Mouse (Mus musculus) CH12.LX (cell line): ENCODE measurements around the gene Baiap2l2. TPM values are rescaled to one million over a fixed set of nuclear protein-coding genes. Genes with fewer than 3 reads are reported as not detected.
A peak's percentile ranks its signal among the peaks of the same experiment; 100 is the strongest.

Experiments
- DNase-seq: peaks from one replicate; pipeline ENCODE4 v3.0.0-alpha.2; 2013; ENCODE audit errors: extremely low read depth
- H3K27ac ChIP-seq: 2 replicates; pipeline ENCODE4 v1.5.1; 2012; ENCODE audit warnings: low read depth, mild to moderate bottlenecking, control low read depth, moderate library complexity; ENCODE audit not compliant: insufficient read depth
- H3K27me3 ChIP-seq: replicated peaks from 2 replicates; pipeline ENCODE3; 2012; ENCODE audit warnings: inconsistent platforms
- H3K36me3 ChIP-seq, 2 experiments: replicated peaks in 1 of 2; 2 replicates each; pipeline versions ENCODE3 to v1.6.1; 2012; ENCODE audit warnings: inconsistent platforms in 1 of 2, low read length in 1 of 2, mild to moderate bottlenecking in 1 of 2, mixed read lengths in 1 of 2, moderate library complexity in 1 of 2; ENCODE audit not compliant: control insufficient read depth in 1 of 2, insufficient read depth in 1 of 2
- H3K4me1 ChIP-seq, 2 experiments: 2 replicates each; pipeline ENCODE4 v1.6.1; 2012; ENCODE audit warnings: inconsistent platforms in 1 of 2, moderate library complexity in 1 of 2; ENCODE audit not compliant: insufficient read depth in 2 of 2, control insufficient read depth in 1 of 2
- H3K4me2 ChIP-seq: 2 replicates; pipeline ENCODE4 v1.6.1; 2012; ENCODE audit warnings: low read depth, mild to moderate bottlenecking, control low read depth; ENCODE audit not compliant: poor library complexity, insufficient read depth, severe bottlenecking
- H3K4me3 ChIP-seq, 3 experiments: fragments of 150-350 bp in 1 of 3; sonication (generic) in 1 of 3; replicated peaks in 1 of 3; 2 replicates each; pipeline versions ENCODE3 to v1.5.1; 2011 to 2012; ENCODE audit warnings: low read depth in 2 of 3, low read length in 2 of 3, mild to moderate bottlenecking in 2 of 3, moderate library complexity in 2 of 3, control low read depth in 1 of 3, improper control_type of control experiment in 1 of 3, inconsistent platforms in 1 of 3, mixed read lengths in 1 of 3; ENCODE audit not compliant: poor library complexity in 1 of 3
- H3K79me2 ChIP-seq: replicated peaks from 2 replicates; pipeline ENCODE4 v1.6.1; 2012; ENCODE audit warnings: mild to moderate bottlenecking, moderate library complexity; ENCODE audit not compliant: control insufficient read depth, poor library complexity, insufficient read depth, severe bottlenecking; ENCODE audit errors: extremely low read depth
- H3K9ac ChIP-seq: 2 replicates; pipeline ENCODE4 v1.6.1; 2012; ENCODE audit warnings: low read depth, mild to moderate bottlenecking, control low read depth, moderate library complexity; ENCODE audit not compliant: insufficient read depth
- H3K9me3 ChIP-seq: replicated peaks from 2 replicates; pipeline ENCODE3; 2012; ENCODE audit warnings: low read length, inconsistent platforms, mixed read lengths
- CHD1 ChIP-seq: IDR thresholded peaks from 2 replicates; pipeline ENCODE4 v1.6.1; 2012; ENCODE audit warnings: low read depth, low read length, improper control_type of control experiment, inconsistent platforms
- CHD2 ChIP-seq: IDR thresholded peaks from 2 replicates; pipeline ENCODE4 v1.6.1; 2011; ENCODE audit warnings: low read length, improper control_type of control experiment
- CTCF ChIP-seq, 2 experiments: IDR thresholded peaks in 1 of 2; conservative IDR thresholded peaks in 1 of 2; 2 replicates each; pipeline ENCODE4 v1.5.1; 2011 to 2012; ENCODE audit warnings: low read depth in 2 of 2, low read length in 2 of 2, improper control_type of control experiment in 1 of 2, inconsistent platforms in 1 of 2, mild to moderate bottlenecking in 1 of 2, moderate library complexity in 1 of 2
- E2F4 ChIP-seq: IDR thresholded peaks from 2 replicates; pipeline ENCODE4 v1.6.1; 2011; ENCODE audit warnings: low read depth, low read length, improper control_type of control experiment; ENCODE audit not compliant: insufficient replicate concordance
- ELF1 ChIP-seq: IDR thresholded peaks from 2 replicates; pipeline ENCODE4 v1.6.1; 2014; ENCODE audit warnings: low read depth, mild to moderate bottlenecking, inconsistent platforms, low read length, improper control_type of control experiment
- ETS1 ChIP-seq: conservative IDR thresholded peaks from 2 replicates; pipeline ENCODE4 v1.6.1; 2012; ENCODE audit warnings: low read depth, mild to moderate bottlenecking, inconsistent platforms, low read length, improper control_type of control experiment, moderate library complexity
- HCFC1 ChIP-seq: IDR thresholded peaks from 2 replicates; pipeline ENCODE4 v1.6.1; 2012; ENCODE audit warnings: low read depth, mild to moderate bottlenecking, inconsistent platforms, low read length, improper control_type of control experiment
- IRF4 ChIP-seq: IDR thresholded peaks from 2 replicates; pipeline ENCODE4 v1.6.1; 2014; ENCODE audit warnings: low read depth, mild to moderate bottlenecking, inconsistent platforms, low read length, improper control_type of control experiment
- JUND ChIP-seq: conservative IDR thresholded peaks from 2 replicates; pipeline ENCODE4 v1.6.1; 2011; ENCODE audit warnings: low read depth, low read length, improper control_type of control experiment
- MAFK ChIP-seq: IDR thresholded peaks from 2 replicates; pipeline ENCODE4 v1.6.1; 2011; ENCODE audit warnings: low read length, improper control_type of control experiment; ENCODE audit not compliant: insufficient replicate concordance
- MAZ ChIP-seq: IDR thresholded peaks from 2 replicates; pipeline ENCODE4 v1.6.1; 2012; ENCODE audit warnings: low read depth, mild to moderate bottlenecking, inconsistent platforms, low read length, improper control_type of control experiment, moderate library complexity
- MEF2A ChIP-seq: IDR thresholded peaks from 2 replicates; pipeline ENCODE4 v1.6.1; 2014; ENCODE audit warnings: low read depth, mild to moderate bottlenecking, inconsistent platforms, low read length, improper control_type of control experiment, borderline replicate concordance
- MXI1 ChIP-seq: IDR thresholded peaks from 2 replicates; pipeline ENCODE4 v1.6.1; 2011; ENCODE audit warnings: mild to moderate bottlenecking, low read depth, low read length, improper control_type of control experiment
- MYC ChIP-seq: IDR thresholded peaks from 2 replicates; pipeline ENCODE4 v1.6.1; 2011; ENCODE audit warnings: low read depth, mild to moderate bottlenecking, improper control_type of control experiment, low read length
- PAX5 ChIP-seq: IDR thresholded peaks from 2 replicates; pipeline ENCODE4 v1.6.1; 2012; ENCODE audit warnings: low read length, inconsistent platforms, mixed read lengths
- POLR2A ChIP-seq: IDR thresholded peaks from 2 replicates; pipeline ENCODE4 v1.6.1; 2011; ENCODE audit warnings: low read depth, mild to moderate bottlenecking, improper control_type of control experiment, low read length
- POLR2AphosphoS2 ChIP-seq: IDR thresholded peaks from 2 replicates; pipeline ENCODE4 v1.6.1; 2011; ENCODE audit warnings: low read depth, low read length, improper control_type of control experiment
- RAD21 ChIP-seq: IDR thresholded peaks from 2 replicates; pipeline ENCODE4 v1.6.1; 2011; ENCODE audit warnings: low read depth, mild to moderate bottlenecking, low read length, improper control_type of control experiment, moderate library complexity
- RCOR1 ChIP-seq: conservative IDR thresholded peaks from 2 replicates; pipeline ENCODE4 v1.6.1; 2012; ENCODE audit warnings: low read depth, mild to moderate bottlenecking, inconsistent platforms, low read length, improper control_type of control experiment
- SMC3 ChIP-seq: IDR thresholded peaks from 2 replicates; pipeline ENCODE4 v1.6.1; 2011; ENCODE audit warnings: low read depth, low read length, improper control_type of control experiment
- TBP ChIP-seq: conservative IDR thresholded peaks from 2 replicates; pipeline ENCODE4 v1.6.1; 2011; ENCODE audit warnings: low read depth, low read length, improper control_type of control experiment
- TCF12 ChIP-seq: IDR thresholded peaks from 2 replicates; pipeline ENCODE4 v1.6.1; 2014; ENCODE audit warnings: low read depth, mild to moderate bottlenecking, inconsistent platforms, low read length, improper control_type of control experiment
- UBTF ChIP-seq: IDR thresholded peaks from 2 replicates; pipeline ENCODE4 v1.6.1; 2012; ENCODE audit warnings: low read depth, mild to moderate bottlenecking, inconsistent platforms, low read length, improper control_type of control experiment, moderate library complexity
- USF1 ChIP-seq: IDR thresholded peaks from 2 replicates; pipeline ENCODE4 v1.6.1; 2014; ENCODE audit warnings: low read depth, mild to moderate bottlenecking, inconsistent platforms, low read length, improper control_type of control experiment
- USF2 ChIP-seq: conservative IDR thresholded peaks from 2 replicates; pipeline ENCODE4 v1.6.1; 2011; ENCODE audit warnings: low read depth, low read length, improper control_type of control experiment
- ZC3H11A ChIP-seq: IDR thresholded peaks from 2 replicates; pipeline ENCODE4 v1.6.1; 2012; ENCODE audit warnings: low read depth, mild to moderate bottlenecking, inconsistent platforms, low read length, improper control_type of control experiment
- ZKSCAN1 ChIP-seq: IDR thresholded peaks from 2 replicates; pipeline ENCODE4 v1.6.1; 2012; ENCODE audit warnings: low read depth, inconsistent platforms, low read length, improper control_type of control experiment, borderline replicate concordance
- ZMIZ1 ChIP-seq: IDR thresholded peaks from 2 replicates; pipeline ENCODE4 v1.6.1; 2012; ENCODE audit warnings: low read depth, mild to moderate bottlenecking, inconsistent platforms, low read length, improper control_type of control experiment
- ZNF384 ChIP-seq: IDR thresholded peaks from 2 replicates; pipeline ENCODE4 v1.6.1; 2012; ENCODE audit warnings: low read depth, low read length, improper control_type of control experiment, inconsistent platforms
- dilution Hi-C: fragments of 300-500 bp; cut with MboI; formaldehyde crosslinking; loops from 2 replicates; pipeline ENCODE4 v1.14.3; 2020; ENCODE audit warnings: low sequenced_read_pairs; ENCODE audit not compliant: extremely low pct_unique_long_range_greater_than_20kb, extremely low pct_ligation_motif_present
- in situ Hi-C: fragments of 300-500 bp; cut with MboI; formaldehyde crosslinking; loops from 3 replicates; pipeline ENCODE4 v1.14.3; 2019; ENCODE audit warnings: low sequenced_read_pairs, low pct_ligation_motif_present, low pct_unique_long_range_greater_than_20kb, mixed read lengths
- polyA plus RNA-seq: library from polyadenylated mRNA; unstranded; fragments of >175 nt; gene quantifications from 2 replicates; pipeline ENCODE4 v1.2.1, GENCODE M21; 2012; ENCODE audit warnings: low read depth; ENCODE audit not compliant: insufficient read length
- total RNA-seq, 2 experiments: library from RNA; depleted of rRNA; stranded (reverse); fragments of 300-350 nt in 1 of 2; fragments of >200 nt in 1 of 2; gene quantifications; 2 replicates each; pipeline ENCODE4 v1.2.3; 2012 to 2014

Baiap2l2 gene
- total and polyA plus RNA-seq, 3 experiments = 0.84 to 1.5 TPM; not detected in 1

DNA sequence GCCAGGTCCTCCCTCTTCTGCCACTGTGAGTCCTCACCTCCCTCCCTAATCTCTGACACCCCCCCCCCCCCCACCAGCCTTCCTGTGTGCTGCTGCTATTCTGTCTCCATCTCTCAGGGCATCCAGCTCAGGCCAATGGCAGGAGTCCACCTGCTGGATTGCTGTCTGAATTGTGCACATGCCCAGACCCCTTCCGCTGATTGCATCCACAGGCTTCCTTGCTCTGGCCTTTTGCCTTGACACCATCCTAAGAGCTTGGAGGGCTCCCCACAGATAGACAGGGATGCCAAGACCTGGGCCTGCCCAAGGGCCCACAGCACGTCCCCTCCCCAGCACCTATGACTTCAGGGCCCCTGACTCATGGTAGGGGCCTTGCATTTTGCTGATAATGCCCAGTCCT, 75.0 kb downstream of the Baiap2l2 start:
- Histone ChIP-seq H3K27ac (no peak overlapping the region), H3K27me3 (no peaks in the 10 kb centered on the region), H3K9ac (peak overlapping the region; percentile 66; the same call in 1 of the 2 replicates), H3K4me2 (0 out of 2 replicates have a peak overlapping the region, but pooled peaks have one; percentile 60), H3K4me1 (peaks cover 8 to 50% of the 10 kb centered on the region in 2 experiments), H3K36me3 (peaks cover 23 to 51% of the 10 kb centered on the region in 2 experiments)
- no peak for DNase-seq
- dilution Hi-C loops = no loop called here
- TF ChIP-seq RCOR1 (no peak), USF2 (no peak), ZKSCAN1 (no peak), JUND (no peak), SMC3 (no peak), CTCF (conservative IDR thresholded peaks at IDR 0.05 in 1 of 2, IDR thresholded peaks at IDR 0.05 in 1 of 2; ENCODE audit: low read depth in 2 of 2, low read length in 2 of 2) (no peak), ZC3H11A (no peak), TBP (no peak), ELF1 (no peak), CHD2 (no peak), MYC (no peak), IRF4 (no peak), PAX5 (no peak), POLR2AphosphoS2 (no peak), RAD21 (no peak), ETS1 (no peak)
- TF ChIP-seq, all 38 proteins: peak for 0
- Histone ChIP-seq H3K9me3 (no peaks in the 10 kb centered on the region), H3K79me2 (peaks cover 9% of the 10 kb centered on the region), H3K4me3 (peak overlapping the region in 1 of 3 experiments; percentile 67)
- in situ Hi-C loops = loop anchor here (5.0 kb wide), 1 partner anchor 33 kb away; no protein-coding TSS in a partner anchor

DNA sequence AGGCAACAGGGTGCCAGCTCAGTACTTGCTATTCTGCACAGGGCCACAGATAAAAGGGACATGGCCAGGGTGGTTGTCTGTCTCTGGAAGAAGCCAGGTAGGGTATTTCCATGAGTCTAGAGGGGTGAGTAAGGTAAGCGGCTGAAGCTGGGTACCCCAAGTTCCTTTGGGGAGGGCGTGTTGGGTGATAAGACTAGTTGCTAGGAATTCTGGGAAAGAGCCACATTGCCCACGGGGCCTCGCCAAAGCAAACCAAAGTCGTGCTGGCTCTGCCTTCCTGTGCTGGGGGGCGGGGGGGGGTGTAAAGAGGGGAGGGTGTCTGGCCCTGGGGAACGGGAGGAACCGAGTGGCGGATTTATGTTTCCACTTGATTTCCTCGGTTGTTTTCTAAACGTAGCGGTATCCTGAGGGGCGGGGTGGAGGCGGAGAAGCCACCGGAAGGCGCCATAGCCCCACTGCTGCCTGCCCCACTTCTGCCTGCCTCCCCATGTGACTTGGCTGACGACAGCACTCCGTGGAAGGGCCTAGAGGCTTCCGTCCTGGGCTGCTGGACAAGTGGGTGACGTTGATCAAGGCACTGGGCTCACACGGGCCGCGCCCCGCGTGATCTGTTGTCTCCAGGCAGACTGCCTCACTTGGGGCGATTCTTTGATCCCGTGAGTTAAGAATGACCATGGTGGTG, 76.4 kb downstream of the Baiap2l2 start:
- peak overlapping the region; percentile 25; the same call in 1 of the 2 replicates for H3K27ac ChIP-seq
- no peaks in the 10 kb centered on the region for H3K27me3 ChIP-seq
- H3K79me2 ChIP-seq = peaks cover 9% of the 10 kb centered on the region
- H3K4me3 ChIP-seq = peak overlapping the region; percentile 67 to 99 (median 77)
- peak; percentile 83 for DNase-seq
- H3K4me1 ChIP-seq = peaks cover 8 to 46% of the 10 kb centered on the region in 2 experiments
- no peaks in the 10 kb centered on the region for H3K9me3 ChIP-seq
- dilution Hi-C loops (no loop called here), in situ Hi-C loops (no loop called here)
- H3K36me3 ChIP-seq = peaks cover 16 to 37% of the 10 kb centered on the region in 2 experiments
- H3K9ac ChIP-seq = peak overlapping the region; percentile 66
- peak overlapping the region; percentile 60 for H3K4me2 ChIP-seq
- TF ChIP-seq USF2 (peak; percentile 59), MEF2A (peak; percentile 31; the same call in 1 of the 2 replicates), TCF12 (peak; percentile 78), CHD1 (0 out of 2 replicates have a peak, but pooled peaks have one; percentile 17), MXI1 (peak; percentile 70; the same call in 1 of the 2 replicates), RCOR1 (no peak), PAX5 (no peak), E2F4 (no peak), UBTF (no peak), ETS1 (peak; percentile 52; the same call in 1 of the 2 replicates), MAFK (no peak), USF1 (peak; percentile 80), ZC3H11A (no peak), ZNF384 (no peak), ZMIZ1 (peak; percentile 84; the same call in 1 of the 2 replicates), HCFC1 (peak; percentile 66), TBP (peak; percentile 66; the same call in 1 of the 2 replicates), MYC (peak; percentile 81; the same call in 1 of the 2 replicates), SMC3 (no peak), IRF4 (0 out of 2 replicates have a peak, but pooled peaks have one; percentile 15), POLR2A (peak; percentile 90), RAD21 (no peak), POLR2AphosphoS2 (peak; percentile 44; the same call in 1 of the 2 replicates), MAZ (0 out of 2 replicates have a peak, but pooled peaks have one; percentile 41)
